Mouse (Mus musculus) testis, postnatal 10 days (tissue): Measurements from ENCODE around the gene Lpo.

ENCODE experiments used
- DNase-seq: peaks from one replicate; pipeline ENCODE4 v3.0.0; 2021; ENCODE audit warnings: low spot score

The Lpo gene

GRCm38 (mm10) chr11:87758161-87758911 lies 69.8 kb downstream of the Lpo start:
- no peak for DNase-seq

- no peak for DNase-seq
Observed at GRCm38 (mm10) chr11:87757001-87757954, 70.8 kb downstream of the Lpo start.
